Mouse (Mus musculus) thymus, postnatal 4 days (tissue): ENCODE measurements around the gene Cep152.

Experiments
- DNase-seq: peaks from one replicate; pipeline ENCODE4 v3.0.0; 2021

Cep152 gene

DNA sequence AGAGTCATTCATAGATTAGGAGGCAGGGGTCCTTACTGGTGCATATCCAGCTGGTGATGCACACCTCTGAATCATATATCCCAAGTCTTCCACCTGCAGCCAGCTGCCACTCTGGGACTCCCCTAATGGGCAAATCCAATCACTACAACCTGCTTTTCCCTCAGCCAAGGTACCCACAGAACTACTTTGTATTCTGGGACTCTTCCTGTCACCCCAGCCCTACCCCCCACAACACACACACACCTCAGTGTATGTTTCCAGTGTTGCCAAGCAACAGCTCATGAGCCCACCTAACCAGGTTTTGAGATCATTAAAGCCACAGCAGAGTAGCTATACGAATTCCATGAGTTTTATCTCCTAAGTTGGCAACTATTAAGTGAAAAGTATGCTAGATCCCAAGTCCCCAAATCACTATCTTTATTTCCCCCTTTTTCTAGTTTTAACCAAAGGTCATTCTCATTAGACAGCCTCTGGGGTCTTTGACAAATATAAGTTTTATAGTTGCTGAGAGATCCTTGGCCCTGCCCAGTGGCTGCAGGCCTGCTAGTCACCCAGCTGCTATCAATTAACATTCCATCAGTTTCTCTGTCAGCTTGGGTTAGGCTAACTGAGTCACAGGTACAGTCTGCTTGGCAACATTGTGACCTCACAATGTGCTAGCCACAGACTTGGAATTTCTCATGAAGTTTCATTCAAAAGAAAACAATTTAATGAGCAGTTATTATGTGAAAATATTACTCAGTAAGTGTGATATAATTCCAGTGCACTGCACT is 75.9 kb downstream of the Cep152 start:
- DNase-seq = no peak

DNA sequence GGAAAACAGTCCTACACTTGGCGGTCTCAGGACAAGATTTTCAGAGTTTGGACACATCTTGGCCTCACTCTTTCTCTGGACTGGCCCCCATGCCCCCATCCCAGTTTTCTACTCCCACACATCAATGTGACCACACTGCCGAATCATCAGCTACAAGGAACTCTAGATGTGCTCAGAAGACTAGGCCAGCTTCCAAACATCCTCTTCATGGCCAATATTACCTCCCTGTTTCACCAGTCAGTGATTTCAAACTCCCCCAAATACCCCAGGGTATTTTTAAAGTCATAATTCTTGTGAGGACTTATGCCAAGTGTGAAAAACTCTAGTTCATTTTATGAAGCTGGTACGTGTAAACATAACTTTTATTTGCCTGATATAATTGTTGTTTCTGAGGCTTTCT is 79.9 kb downstream of the Cep152 start:
- no peak for DNase-seq

DNA sequence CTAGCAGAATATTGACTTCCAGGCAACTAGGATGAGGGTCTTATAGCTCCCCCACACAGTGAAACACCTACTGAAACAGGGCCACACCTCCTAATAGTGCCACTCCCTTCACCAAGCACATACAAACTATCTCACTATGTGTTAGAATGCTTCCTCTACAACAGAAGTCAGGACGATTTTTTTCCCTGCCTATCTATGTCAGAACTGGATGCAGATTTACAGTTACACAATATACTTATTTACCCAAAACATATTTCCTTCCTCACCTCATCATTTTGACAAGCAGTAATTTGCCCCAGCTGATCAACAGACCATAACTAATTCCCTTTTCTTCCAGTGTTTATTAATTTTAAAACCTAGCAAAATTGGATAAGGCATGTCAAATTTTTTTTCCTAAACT is 81.3 kb downstream of the Cep152 start:
- DNase-seq = no peak

DNA sequence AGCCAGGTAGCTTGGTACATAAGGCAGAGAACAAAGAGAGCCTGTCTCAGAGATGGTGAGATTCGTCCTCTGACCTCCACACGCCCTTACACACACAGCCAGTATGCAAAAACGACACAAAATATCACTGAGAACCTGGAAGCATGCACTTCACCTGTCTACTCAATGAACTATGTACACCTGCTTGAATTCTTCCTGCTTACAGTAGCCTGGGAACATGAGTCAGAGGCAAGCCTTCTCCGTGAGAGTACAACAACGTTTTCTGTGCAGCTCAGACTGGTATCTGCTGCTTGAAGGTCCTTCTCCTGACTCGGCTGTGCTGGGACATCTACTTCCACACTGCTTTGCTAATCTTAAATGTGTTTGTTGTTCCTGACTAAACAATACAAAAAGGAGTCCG is 83.5 kb downstream of the Cep152 start:
- DNase-seq = no peak

DNA sequence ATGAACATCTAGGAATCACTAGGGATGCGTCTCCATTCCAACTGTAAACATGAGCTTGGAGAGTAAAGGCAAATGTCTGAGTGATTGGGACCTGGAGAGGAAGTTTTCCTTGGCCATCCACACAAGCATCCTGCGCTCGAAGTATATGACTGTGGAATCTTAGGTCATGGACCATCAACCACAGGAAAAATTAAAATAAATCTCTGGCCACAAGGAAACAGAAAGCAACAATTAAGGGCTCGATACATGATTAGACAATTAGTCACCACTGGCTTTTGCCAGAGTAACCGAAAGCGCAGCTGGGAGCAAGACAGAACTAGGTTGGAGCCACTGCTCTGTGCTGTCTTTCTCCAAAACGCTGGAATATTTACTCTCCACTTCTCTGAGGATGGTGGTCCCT is 84.3 kb downstream of the Cep152 start:
- no peak for DNase-seq

DNA sequence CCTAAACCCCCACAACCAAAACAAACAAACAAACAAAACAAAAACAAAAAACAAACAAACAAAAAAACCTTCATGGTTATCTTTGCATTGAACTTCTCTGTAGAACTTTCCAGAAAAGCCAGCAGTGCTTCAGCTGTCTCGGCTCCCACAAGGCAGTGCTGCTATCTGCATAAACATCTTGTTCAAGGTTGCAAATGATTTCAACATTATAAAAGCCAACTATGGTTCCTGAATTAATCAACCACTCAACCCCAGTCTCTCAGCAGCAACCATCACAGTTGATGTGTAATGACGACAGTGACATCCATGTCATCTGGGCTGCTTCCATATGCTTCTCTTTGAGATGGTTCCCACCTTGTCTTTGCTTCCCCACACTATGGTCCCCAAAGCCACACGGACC is 85.3 kb downstream of the Cep152 start:
- no peak for DNase-seq

DNA sequence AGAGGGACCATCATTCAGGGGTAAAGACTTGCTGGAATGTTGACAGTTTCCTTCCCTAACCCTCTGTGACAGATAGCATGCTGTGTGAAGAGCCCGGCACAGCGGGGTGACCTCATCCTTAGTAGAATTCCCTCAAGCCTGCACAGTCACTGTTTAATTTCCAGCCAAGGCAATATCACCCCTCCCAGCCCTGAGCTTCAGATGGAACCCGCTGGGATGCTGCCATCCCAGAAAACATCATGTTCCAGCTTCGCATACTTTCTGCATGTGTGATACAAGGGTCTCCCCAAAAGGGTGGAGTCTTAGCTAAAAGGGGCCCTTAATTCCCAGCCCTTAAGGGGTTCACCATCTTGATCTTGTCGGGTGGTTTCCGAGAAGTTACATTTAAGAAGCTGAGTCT is 94.2 kb downstream of the Cep152 start:
- no peak for DNase-seq

DNA sequence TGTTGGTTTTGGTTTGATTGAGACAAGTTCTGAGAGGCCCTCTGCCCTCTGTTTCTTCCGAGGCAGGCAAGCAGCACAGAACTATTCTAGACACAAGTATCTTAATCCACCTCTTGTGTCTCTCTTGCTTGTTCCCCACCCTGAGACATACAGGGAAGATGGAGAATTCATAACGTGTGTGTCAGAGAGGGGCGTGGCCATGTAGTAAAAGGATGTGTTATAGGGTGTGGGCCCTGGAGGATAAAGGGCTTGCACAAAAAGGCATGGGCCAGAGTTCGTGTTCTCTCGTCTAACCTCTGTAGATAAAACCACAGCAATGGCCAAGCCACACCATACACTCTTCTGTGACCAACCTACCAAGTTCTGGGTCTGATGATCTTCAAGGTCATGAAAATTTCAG is 98.3 kb downstream of the Cep152 start:
- DNase-seq = no peak

DNA sequence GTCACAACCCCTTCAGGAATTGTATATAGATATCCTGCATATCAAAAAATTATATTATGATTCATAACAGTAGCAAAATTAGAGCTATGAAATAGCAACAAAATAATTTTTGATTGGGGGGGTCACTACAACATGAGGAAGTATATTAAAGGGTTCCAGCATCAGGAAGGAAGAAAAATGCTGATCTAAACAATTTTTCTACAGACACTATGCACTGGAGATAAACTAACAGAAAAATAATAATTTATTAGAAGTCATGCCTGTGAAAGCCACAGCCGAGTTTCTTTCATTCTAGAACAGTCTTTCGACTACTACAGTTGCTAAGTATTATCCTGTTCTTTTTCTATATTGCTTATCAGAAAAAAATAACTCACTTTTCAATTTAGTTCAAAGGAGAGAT is 99.4 kb downstream of the Cep152 start:
- no peak for DNase-seq

DNA sequence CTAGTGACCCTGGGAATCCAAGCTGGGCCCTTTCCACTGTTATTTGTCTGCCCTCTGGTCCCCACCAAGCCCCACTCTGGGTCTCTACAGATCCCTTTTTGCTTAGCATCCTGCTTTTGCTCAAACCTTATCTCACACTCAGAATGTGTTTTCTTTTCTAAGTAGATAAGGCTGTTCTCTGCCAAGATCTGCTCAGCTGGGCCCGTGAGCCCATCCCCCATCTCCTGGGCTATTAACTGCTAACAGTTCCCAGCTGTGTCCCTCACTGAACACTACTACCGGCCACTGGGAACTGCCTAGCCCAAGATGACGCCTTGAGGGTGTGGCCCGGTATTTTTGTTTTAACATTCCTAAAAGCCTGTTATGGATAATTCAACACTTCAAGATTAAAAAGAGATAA is 108.3 kb downstream of the Cep152 start:
- DNase-seq = no peak

DNA sequence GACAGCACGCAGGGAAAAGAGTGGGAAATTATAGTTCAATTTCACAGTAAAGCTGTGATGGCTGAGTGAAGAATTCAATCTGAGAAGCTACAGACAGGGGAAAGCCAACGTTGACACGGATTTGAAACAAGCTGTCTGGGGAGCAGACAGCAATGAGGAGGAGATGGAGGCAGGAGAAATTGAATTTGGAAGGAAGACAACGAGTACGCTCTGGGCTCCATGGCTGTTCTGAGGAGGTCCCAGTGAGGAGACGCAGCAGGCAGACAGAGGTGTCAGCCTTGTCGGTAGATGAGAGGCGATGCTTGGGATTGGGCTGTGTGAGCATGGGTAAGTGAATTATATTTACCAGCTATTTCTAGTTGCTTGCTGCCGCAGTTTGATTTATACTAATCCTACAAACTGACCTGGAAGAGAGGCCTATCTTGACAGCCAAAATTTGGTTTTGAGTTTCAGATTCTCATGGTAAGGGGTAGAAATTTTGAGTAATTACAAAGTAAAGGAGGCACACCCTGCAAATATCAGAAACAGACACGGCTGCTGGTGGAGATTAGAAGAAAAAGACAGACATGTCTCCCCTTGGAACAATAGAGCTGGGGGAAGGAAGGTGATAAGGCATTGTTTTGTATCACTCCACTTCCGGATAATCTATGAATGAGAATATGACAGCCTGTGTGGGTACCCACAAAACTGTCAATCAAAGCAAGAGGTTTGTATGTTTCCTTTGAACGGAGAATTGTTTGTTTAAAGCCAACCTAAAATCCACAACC is 109.4 kb downstream of the Cep152 start:
- DNase-seq = no peak

DNA sequence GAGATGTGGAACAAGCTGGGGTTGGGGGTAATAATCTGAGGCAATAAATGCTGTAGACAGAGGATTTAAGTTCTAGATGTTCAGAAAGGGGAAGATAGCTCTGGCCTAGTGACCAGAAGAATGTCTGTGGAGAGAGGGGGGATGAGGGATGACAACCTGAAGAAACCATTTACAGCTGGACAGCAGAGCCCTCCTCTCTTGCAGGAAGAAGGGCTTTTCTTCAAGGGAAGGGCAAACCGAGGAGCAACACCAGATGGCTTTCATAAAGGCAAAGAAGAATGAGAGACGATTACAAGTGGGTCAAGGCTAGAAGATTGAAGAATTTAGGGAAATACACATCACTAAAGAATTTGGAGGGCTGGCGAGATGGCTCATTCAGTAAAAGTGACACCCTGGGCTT is 110.5 kb downstream of the Cep152 start:
- DNase-seq = no peak
